Mouse (Mus musculus) testis, adult 2 months (tissue): ENCODE results near the gene Slc2a6. TPM values are rescaled to one million over a fixed set of nuclear protein-coding genes. Genes with fewer than 3 reads are reported as not detected.
A peak's percentile ranks its signal among the peaks of the same experiment; 100 is the strongest.

Experiments
- H3K27ac ChIP-seq: fragments of 200-500 bp; 2 replicates; pipeline ENCODE4 v1.5.1; 2012; ENCODE audit warnings: low read depth, low read length; ENCODE audit not compliant: control insufficient read depth, insufficient read depth
- H3K27me3 ChIP-seq: fragments of 200-500 bp; 2 replicates; pipeline ENCODE4 v1.6.1; 2012; ENCODE audit warnings: mild to moderate bottlenecking, low read length, moderate library complexity; ENCODE audit not compliant: control insufficient read depth, insufficient read depth
- H3K36me3 ChIP-seq: fragments of 200-500 bp; 2 replicates; pipeline ENCODE4 v1.6.1; 2012; ENCODE audit warnings: mild to moderate bottlenecking, low read length; ENCODE audit not compliant: control insufficient read depth, insufficient read depth
- H3K4me1 ChIP-seq: fragments of 200-500 bp; 2 replicates; pipeline ENCODE4 v1.6.1; 2012; ENCODE audit warnings: low read length; ENCODE audit not compliant: control insufficient read depth, insufficient read depth
- H3K4me3 ChIP-seq: fragments of 200-500 bp; 2 replicates; pipeline ENCODE4 v1.5.1; 2012; ENCODE audit warnings: low read depth, mild to moderate bottlenecking, low read length, moderate library complexity, mixed read lengths; ENCODE audit not compliant: control insufficient read depth
- CTCF ChIP-seq: fragments of 200-500 bp; IDR thresholded peaks from 2 replicates; pipeline ENCODE4 v1.5.1; 2012; ENCODE audit warnings: low read depth, mild to moderate bottlenecking, inconsistent platforms, low read length, moderate library complexity; ENCODE audit not compliant: control insufficient read depth, insufficient read depth, insufficient replicate concordance
- POLR2A ChIP-seq: fragments of 200-500 bp; IDR thresholded peaks from 2 replicates; pipeline ENCODE4 v1.6.1; 2012; ENCODE audit warnings: low read depth, mild to moderate bottlenecking, inconsistent platforms, low read length, moderate library complexity; ENCODE audit not compliant: control insufficient read depth
- polyA plus RNA-seq: library from polyadenylated mRNA; depleted of rRNA; stranded (reverse); fragments of >200 nt; gene quantifications from 2 replicates; pipeline ENCODE4 v1.2.3, GENCODE M21; 2012; rRNA removed

Gene Slc2a6
- polyA plus RNA-seq, 1 experiment = 0.25 TPM

DNA sequence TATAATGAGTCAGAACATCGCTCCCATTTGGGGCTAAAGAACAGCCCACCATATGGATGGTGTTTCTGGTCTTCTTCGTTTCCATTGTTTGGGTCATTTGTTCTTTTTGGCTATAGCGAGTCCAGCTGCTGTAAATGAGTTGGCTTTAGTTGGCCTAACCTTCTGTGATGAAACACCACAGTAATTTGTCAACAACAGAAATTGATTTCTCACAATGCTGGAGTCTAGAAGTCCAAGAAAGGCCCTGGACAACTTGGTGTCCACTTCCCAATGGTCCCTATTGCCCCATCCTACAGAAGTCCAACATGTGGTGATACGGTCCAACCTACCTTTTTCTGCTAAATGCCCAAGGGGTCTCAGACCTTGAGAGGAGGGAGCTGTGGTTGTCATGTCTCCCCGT, 43.2 kb downstream of the Slc2a6 start:
- no peak overlapping the region for H3K4me3 ChIP-seq
- no peak for TF ChIP-seq CTCF
- no peak for TF ChIP-seq POLR2A

GRCm38 (mm10) chr2:26984179-26984578, 43.6 kb downstream of the Slc2a6 start:
- Histone ChIP-seq H3K27me3 (no peaks in the 10 kb centered on the region), H3K4me1 (no peaks in the 10 kb centered on the region), H3K4me3 (no peak overlapping the region), H3K36me3 (no peaks in the 10 kb centered on the region), H3K27ac (no peak overlapping the region)
- TF ChIP-seq POLR2A (no peak), CTCF (no peak)

More for the DNA sequence above, 43.2 kb downstream of the Slc2a6 start:
- no peaks in the 10 kb centered on the region for H3K4me1 ChIP-seq
- H3K27ac ChIP-seq = no peak overlapping the region
- H3K36me3 ChIP-seq = no peaks in the 10 kb centered on the region
- H3K27me3 ChIP-seq = no peaks in the 10 kb centered on the region

DNA sequence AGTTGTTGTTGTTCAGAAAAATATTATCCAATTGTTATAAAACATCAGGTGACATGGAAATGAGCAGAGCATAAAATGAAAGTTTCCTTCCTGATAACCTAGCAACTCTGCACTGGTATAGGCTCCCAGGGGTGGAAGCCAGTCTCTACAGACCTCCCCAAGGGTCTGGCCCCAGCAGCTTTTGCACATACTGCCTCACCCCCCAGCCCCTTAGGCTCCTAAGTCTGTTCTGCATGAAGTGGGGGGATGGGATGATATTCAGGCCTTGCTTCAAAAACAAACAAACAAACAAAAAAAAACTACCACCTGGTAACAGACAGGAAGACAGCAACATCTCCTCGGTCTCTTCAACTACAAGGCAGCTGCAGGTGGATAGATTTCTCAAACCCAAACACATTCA, 47.4 kb downstream of the Slc2a6 start:
- TF ChIP-seq POLR2A = no peak
- no peak for TF ChIP-seq CTCF
- no peak overlapping the region for H3K27ac ChIP-seq
- no peaks in the 10 kb centered on the region for H3K27me3 ChIP-seq

GRCm38 (mm10) chr2:26973960-26974359, 53.8 kb downstream of the Slc2a6 start:
- no peaks in the 10 kb centered on the region for H3K27me3 ChIP-seq
- no peak for TF ChIP-seq CTCF
- no peak for TF ChIP-seq POLR2A
- no peaks in the 10 kb centered on the region for H3K4me1 ChIP-seq

More for the DNA sequence above, 47.4 kb downstream of the Slc2a6 start:
- Histone ChIP-seq H3K4me1 (no peaks in the 10 kb centered on the region), H3K36me3 (no peaks in the 10 kb centered on the region), H3K4me3 (peak overlapping the region; percentile 46)

DNA sequence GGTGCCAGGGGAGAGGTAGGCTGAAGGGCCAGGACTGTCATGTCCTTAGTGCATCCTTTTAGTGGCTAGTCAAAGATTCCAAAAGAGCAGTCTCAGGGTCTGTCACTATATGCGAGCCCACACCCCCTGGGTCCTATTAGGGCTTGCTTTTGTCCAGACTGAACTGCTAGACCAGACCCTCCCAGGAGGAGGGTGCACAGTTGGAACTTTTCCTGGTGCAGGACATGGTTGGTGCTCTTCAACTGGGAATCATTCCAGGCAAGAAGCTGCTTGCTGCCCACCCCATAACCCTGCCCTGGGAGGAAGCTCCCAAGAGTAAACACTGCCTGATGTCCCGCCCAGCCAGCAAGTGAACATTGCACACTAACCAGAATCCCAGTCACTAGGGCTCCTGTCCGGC, 54.7 kb downstream of the Slc2a6 start, which contains the start of gene Adamts13:
TSS of gene Adamts13 (plus strand) at position 301 of the 400 bp plus-strand sequence.
- Histone ChIP-seq H3K4me3 (no peak within 1 kb of the TSS), H3K4me1 (no peaks in the 10 kb centered on the region), H3K27ac (no peak within 1 kb of the TSS), H3K27me3 (no peaks in the 10 kb centered on the region), H3K36me3 (no peaks in the 10 kb centered on the region)
- TF ChIP-seq POLR2A (no peak), CTCF (no peak)

More at GRCm38 (mm10) chr2:26973960-26974359, 53.8 kb downstream of the Slc2a6 start:
- H3K4me3 ChIP-seq = no peak overlapping the region
- no peaks in the 10 kb centered on the region for H3K36me3 ChIP-seq
- no peak overlapping the region for H3K27ac ChIP-seq

Other genes starting within 250 kb of the Slc2a6 start
- gene Abo, start 163.0 kb downstream of the Slc2a6 start, polyA plus RNA-seq = 2.1 and 2.9 TPM in 2 replicates
- gene Surf6, start 125.1 kb downstream of the Slc2a6 start, polyA plus RNA-seq = 4.5 and 5.8 TPM in 2 replicates
- 30.3 and 34.4 TPM in 2 replicates for gene Med22, start 117.3 kb downstream of the Slc2a6 start, polyA plus RNA-seq
- 229 and 302 TPM in 2 replicates for gene Rpl7a, start 117.2 kb downstream of the Slc2a6 start, polyA plus RNA-seq
- gene Surf2, start 111.6 kb downstream of the Slc2a6 start, polyA plus RNA-seq = 9.0 and 9.9 TPM in 2 replicates
- 23.2 and 26.3 TPM in 2 replicates for gene Surf1, start 111.5 kb downstream of the Slc2a6 start, polyA plus RNA-seq
- 172 and 189 TPM in 2 replicates for gene Surf4, start 94.1 kb downstream of the Slc2a6 start, polyA plus RNA-seq
- gene Stkld1, start 94.0 kb downstream of the Slc2a6 start, polyA plus RNA-seq = 131 and 138 TPM in 2 replicates
- gene Rexo4, start 63.6 kb downstream of the Slc2a6 start, polyA plus RNA-seq = 11.3 and 11.8 TPM in 2 replicates
- gene Adamts13, start 54.6 kb downstream of the Slc2a6 start, polyA plus RNA-seq = 0.02 and 0.04 TPM in 2 replicates
- 21.4 and 26.5 TPM in 2 replicates for gene Cacfd1, start 18.1 kb downstream of the Slc2a6 start, polyA plus RNA-seq
- not detected in 2 replicates for gene Mymk, start 44.2 kb upstream of the Slc2a6 start, polyA plus RNA-seq
- 2.5 and 3.1 TPM in 2 replicates for gene Adamtsl2, start 51.4 kb upstream of the Slc2a6 start, polyA plus RNA-seq
- gene Fam163b, start 114.5 kb upstream of the Slc2a6 start, polyA plus RNA-seq = 0.54 and 0.66 TPM in 2 replicates
- gene Dbh, start 137.2 kb upstream of the Slc2a6 start, polyA plus RNA-seq = 0.15 and 0.18 TPM in 2 replicates
- gene Sardh, start 220.3 kb upstream of the Slc2a6 start, polyA plus RNA-seq = 1.7 and 3.1 TPM in 2 replicates